ENCODE assay signal across 8 mouse cellular contexts in the genomic region with DNA sequence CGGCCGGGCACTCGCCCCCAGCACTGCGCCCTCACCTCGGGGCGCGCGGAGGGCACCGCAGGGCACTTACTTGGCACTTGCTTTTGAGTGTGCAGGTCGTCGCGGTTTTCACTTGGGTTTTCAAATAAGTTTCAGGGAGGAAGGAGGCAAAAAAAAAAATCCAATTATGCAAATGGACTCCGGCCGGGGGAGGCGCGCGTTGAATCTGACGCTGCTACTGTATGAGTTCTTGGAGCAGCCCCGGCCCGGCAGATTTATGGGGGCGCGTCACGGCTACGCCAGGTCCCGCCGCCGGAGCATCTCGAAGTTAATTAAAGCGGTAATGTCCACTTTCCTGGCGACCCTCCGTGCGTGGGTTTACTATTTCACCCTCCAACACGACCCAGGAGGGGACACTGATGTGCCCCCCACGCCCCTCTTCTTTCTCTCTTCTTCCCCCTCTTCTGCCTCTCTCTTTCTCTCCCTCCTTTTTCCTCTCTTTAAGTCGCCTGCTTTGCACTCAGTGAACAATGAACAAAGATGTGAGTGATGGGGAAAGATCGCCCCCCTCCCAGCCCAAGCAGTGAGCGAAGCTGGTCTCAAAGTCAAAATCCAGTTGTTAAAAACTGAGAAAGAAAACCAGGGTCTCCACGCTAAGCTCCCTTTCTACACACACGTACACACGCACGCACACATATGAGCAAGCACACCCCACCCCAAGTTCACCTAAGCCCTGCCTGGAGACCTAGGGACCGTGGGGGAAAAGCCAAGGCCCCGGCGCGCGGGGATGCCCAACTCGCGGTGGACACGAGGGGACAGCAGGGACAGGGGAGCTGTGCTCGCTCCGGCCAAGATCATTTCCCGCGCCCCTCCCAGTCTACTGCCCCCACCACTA. TPM values are rescaled to one million over a fixed set of nuclear protein-coding genes. Genes with fewer than 3 reads are reported as not detected.
DNase-seq lines count a peak whose midpoint lies in the region; ATAC-seq lines count a peak whose summit lies in the region.

No protein-coding gene starts in this region.

- 0 out of 2 replicates have a peak, but pooled peaks have one; percentile 7 for ATAC-seq in embryonic facial prominence, embryonic 13.5 days (ENCODE audit: insufficient number of reproducible peaks, insufficient read depth, low FRiP score, low TSS enrichment, low read depth)
- peak; percentile 63 for ATAC-seq in hindbrain, embryonic 15.5 days (ENCODE audit: low FRiP score, low read depth)
- ATAC-seq in midbrain, embryonic 13.5 days = peak; percentile 67
- no peak for ATAC-seq in activated CD4-positive, CD25-positive, alpha-beta regulatory T cell, adult 4 months

- peak overlapping the region; percentile 71 for H3K9ac ChIP-seq in embryonic facial prominence, embryonic 13.5 days
- H3K9ac ChIP-seq in hindbrain, embryonic 15.5 days = peak overlapping the region; percentile 78
- H3K9ac ChIP-seq in midbrain, embryonic 13.5 days (replicated peaks) = peak overlapping the region; percentile 80

- intact Hi-C loops in left cerebral cortex, postnatal 25 days (cut with DNase I) = loop anchor here (1.0 to 5.0 kb wide), 2 partner anchors 122 to 394 kb away; no protein-coding TSS in a partner anchor

- H3K4me3 ChIP-seq in embryonic facial prominence, embryonic 13.5 days = peak overlapping the region; percentile 54
- H3K4me3 ChIP-seq in hindbrain, embryonic 15.5 days = peak overlapping the region; percentile 58
- peak overlapping the region; percentile 67 for H3K4me3 ChIP-seq in midbrain, embryonic 13.5 days (replicated peaks)

- no peaks in the 10 kb centered on the region for H3K9me3 ChIP-seq in embryonic facial prominence, embryonic 13.5 days
- H3K9me3 ChIP-seq in hindbrain, embryonic 15.5 days = no peaks in the 10 kb centered on the region
- H3K9me3 ChIP-seq in midbrain, embryonic 13.5 days = no peaks in the 10 kb centered on the region

- H3K4me1 ChIP-seq in embryonic facial prominence, embryonic 13.5 days = peaks cover 38% of the 10 kb centered on the region
- peaks cover 51% of the 10 kb centered on the region for H3K4me1 ChIP-seq in hindbrain, embryonic 15.5 days (replicated peaks)
- H3K4me1 ChIP-seq in midbrain, embryonic 13.5 days (replicated peaks) = peaks cover 58% of the 10 kb centered on the region

- peaks cover 98% of the 10 kb centered on the region for H3K27me3 ChIP-seq in embryonic facial prominence, embryonic 13.5 days
- 0 out of 2 replicates have a peak, but pooled peaks cover 4% of the 10 kb centered on the region for H3K27me3 ChIP-seq in hindbrain, embryonic 15.5 days
- H3K27me3 ChIP-seq in midbrain, embryonic 13.5 days = peaks cover 4% of the 10 kb centered on the region; the same call in 1 of the 2 replicates

- DNase-seq in left cerebral cortex, postnatal 25 days (ENCODE audit: low spot score in 2 of 2) = peak; percentile 27 to 38
- DNase-seq in left cerebral cortex, adult 11 months (ENCODE audit: low spot score) = no peak
- peak; percentile 64 for DNase-seq in adrenal gland, postnatal 25 days
- no peak for DNase-seq in spleen, adult 18-20 months

- H3K27ac ChIP-seq in embryonic facial prominence, embryonic 13.5 days = peak overlapping the region; percentile 64; the same call in 1 of the 2 replicates
- H3K27ac ChIP-seq in hindbrain, embryonic 15.5 days (replicated peaks) = peak overlapping the region; percentile 85
- H3K27ac ChIP-seq in midbrain, embryonic 13.5 days = peak overlapping the region; percentile 94

- peak overlapping the region; percentile 97 for H3K4me2 ChIP-seq in embryonic facial prominence, embryonic 13.5 days
- peak overlapping the region; percentile 91 for H3K4me2 ChIP-seq in hindbrain, embryonic 15.5 days
- H3K4me2 ChIP-seq in midbrain, embryonic 13.5 days (replicated peaks) = peak overlapping the region; percentile 97

- no peaks in the 10 kb centered on the region for H3K36me3 ChIP-seq in embryonic facial prominence, embryonic 13.5 days
- H3K36me3 ChIP-seq in hindbrain, embryonic 15.5 days = no peaks in the 10 kb centered on the region
- no peaks in the 10 kb centered on the region for H3K36me3 ChIP-seq in midbrain, embryonic 13.5 days

- under 1% methylated on average over 53 of the region's 53 CpGs for WGBS in embryonic facial prominence, embryonic 13.5 days
- under 1% methylated on average over 53 of the region's 53 CpGs for WGBS in hindbrain, embryonic 15.5 days
- WGBS in midbrain, embryonic 13.5 days = under 1% methylated on average over 53 of the region's 53 CpGs

RNA-seq across cellular contexts. Expression of gene Zfp536, which starts 3.7 kb away (rescaled TPM):
- 10 to 100 TPM; 32.0 to 38.0 TPM for total RNA-seq in left cerebral cortex, postnatal 25 days (2021)
- total RNA-seq in adrenal gland, postnatal 25 days (2021) = 6.7 and 9.9 TPM in 2 replicates
- 5.9 and 7.1 TPM in 2 replicates for polyA plus RNA-seq in embryonic facial prominence, embryonic 13.5 days (2015; fragmentation: Nextera tagmentation; extraction: Ambion mirVana)
- 36.0 and 36.2 TPM in 2 replicates for polyA plus RNA-seq in hindbrain, embryonic 15.5 days (2015; fragmentation: Nextera tagmentation; extraction: Ambion mirVana)
- polyA plus RNA-seq in midbrain, embryonic 13.5 days (2015; fragmentation: Nextera tagmentation; extraction: Ambion mirVana) = 41.5 and 43.4 TPM in 2 replicates
- polyA plus RNA-seq in activated CD4-positive, CD25-positive, alpha-beta regulatory T cell, adult 4 months (2017; shearing (Covaris generic)) = under 1 TPM in 1 of 2 experiments, not detected in 1; 0.40 TPM

Comparison
In these comparisons a context has a peak if more than half of its experiments do, and no peak if none do; other contexts are left out.
1. DNase-seq: peak in left cerebral cortex, postnatal 25 days (2 of 2) and adrenal gland, postnatal 25 days (single experiment); none in left cerebral cortex, adult 11 months (single experiment) and spleen, adult 18-20 months (0 of 2).
2. Peak in every context shown above with its lines, with median percentiles within 50 percentile points of each other: H3K27ac ChIP-seq, H3K4me2 ChIP-seq, H3K4me3 ChIP-seq and H3K9ac ChIP-seq.